Mouse (Mus musculus) C2C12 (cell line): ENCODE results near the gene Ralgds. TPM values are rescaled to one million over a fixed set of nuclear protein-coding genes. Genes with fewer than 3 reads are reported as not detected.

ENCODE experiments used
- H3K27me3 ChIP-seq: one replicate; pipeline ENCODE4 v1.6.1; 2011; ENCODE audit not compliant: control insufficient read depth, insufficient read depth, insufficient read length
- H3K36me3 ChIP-seq: one replicate; pipeline ENCODE4 v1.6.1; 2011; ENCODE audit not compliant: control insufficient read depth, insufficient read depth
- H3K4me3 ChIP-seq: one replicate; pipeline ENCODE4 v1.5.1; 2011; ENCODE audit warnings: mild to moderate bottlenecking, control low read depth; ENCODE audit not compliant: poor library complexity, insufficient read depth, severe bottlenecking
- H3K79me2 ChIP-seq: one replicate; pipeline ENCODE4 v1.6.1; 2011; ENCODE audit not compliant: control insufficient read depth, insufficient read depth
- H3K79me3 ChIP-seq: one replicate; pipeline ENCODE4 v1.6.1; 2011; ENCODE audit warnings: low read depth, control low read depth
- H3ac ChIP-seq: one replicate; pipeline ENCODE3; 2011; ENCODE audit warnings: low read depth; ENCODE audit not compliant: control insufficient read depth, insufficient read length
- CEBPB ChIP-seq: IDR thresholded peaks from one replicate; pipeline ENCODE4 v1.6.1; 2011; ENCODE audit warnings: low read depth, mild to moderate bottlenecking, control low read depth, moderate library complexity
- CTCF ChIP-seq: IDR thresholded peaks from one replicate; pipeline ENCODE4 v1.5.1; 2011; ENCODE audit not compliant: control insufficient read depth, insufficient read depth, insufficient read length
- FOSL1 ChIP-seq: IDR thresholded peaks from one replicate; pipeline ENCODE4 v1.8.0; 2011; ENCODE audit warnings: mild to moderate bottlenecking, low read length; ENCODE audit not compliant: poor library complexity, insufficient read depth, severe bottlenecking
- MAX ChIP-seq: IDR thresholded peaks from one replicate; pipeline ENCODE4 v1.6.1; 2011; ENCODE audit warnings: mild to moderate bottlenecking, control low read depth
- MYOD1 ChIP-seq: IDR thresholded peaks from one replicate; pipeline ENCODE4 v1.6.1; 2011; ENCODE audit warnings: low read depth; ENCODE audit not compliant: control insufficient read depth, insufficient read length
- MYOG ChIP-seq: IDR thresholded peaks from one replicate; pipeline ENCODE4 v1.6.1; 2011; ENCODE audit not compliant: control insufficient read depth, insufficient read length; ENCODE audit errors: extremely low read depth
- USF1 ChIP-seq: IDR thresholded peaks from one replicate; pipeline ENCODE4 v1.6.1; 2011; ENCODE audit warnings: low read depth, mild to moderate bottlenecking, control low read depth, moderate library complexity
- polyA plus RNA-seq: library from polyadenylated mRNA; unstranded; fragments of >200 nt; fragmentation: generic; extraction: Trizol; gene quantifications from one replicate; pipeline ENCODE4 v1.2.1, GENCODE M21; 2012; ENCODE audit warnings: missing spikeins

Gene Ralgds
- polyA plus RNA-seq, 1 experiment: 10.5 TPM

DNA sequence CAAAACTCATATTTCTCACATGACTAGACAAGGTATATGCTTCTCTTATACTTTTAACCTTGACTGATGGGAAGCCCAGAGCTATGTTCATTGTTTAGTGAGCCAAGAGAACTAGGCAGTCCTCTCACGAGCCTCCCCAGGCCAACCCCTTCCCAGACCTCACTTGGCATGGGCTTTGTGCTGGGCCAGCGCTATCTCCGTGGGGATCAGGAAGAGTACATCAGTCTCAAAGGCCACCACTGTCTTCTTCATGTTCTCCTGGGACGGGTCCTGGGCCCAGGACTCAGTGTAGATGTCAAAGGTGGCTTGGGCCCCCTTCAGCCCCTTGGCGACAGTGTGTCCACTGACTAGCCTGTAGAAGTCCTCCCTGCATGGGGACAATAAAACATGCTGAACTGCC is 44.5 kb downstream of the Ralgds start:
- Histone ChIP-seq H3K36me3 (no peaks in the 10 kb centered on the region), H3K79me2 (no peaks in the 10 kb centered on the region), H3ac (no peak overlapping the region), H3K4me3 (no peak overlapping the region), H3K79me3 (no peaks in the 10 kb centered on the region), H3K27me3 (peaks cover 19% of the 10 kb centered on the region)
- TF ChIP-seq CEBPB: no peak
- TF ChIP-seq FOSL1: no peak
- no peak for TF ChIP-seq MAX
- no peak for TF ChIP-seq MYOG
- TF ChIP-seq CTCF: no peak
- no peak for TF ChIP-seq USF1
- TF ChIP-seq MYOD1: no peak

DNA sequence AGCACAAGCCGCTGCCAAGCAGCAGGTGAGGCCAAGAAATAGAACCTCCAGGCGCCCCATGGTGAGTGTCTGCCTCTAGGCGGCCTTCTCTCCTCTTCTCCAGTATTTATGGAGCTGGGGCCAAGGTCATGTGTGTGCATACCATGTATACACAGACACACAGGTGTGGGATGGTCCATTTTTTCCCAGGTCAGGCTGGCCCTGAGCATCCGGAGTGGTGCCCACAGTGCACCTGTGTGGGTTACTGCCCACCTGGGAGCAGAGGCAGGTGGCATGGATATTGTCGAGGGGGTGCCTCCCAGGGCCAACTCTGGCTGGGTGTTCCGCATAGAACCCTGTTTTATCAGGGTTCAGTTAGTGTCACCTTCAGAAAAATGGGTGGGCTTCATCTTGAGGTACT is 50.4 kb downstream of the Ralgds start, which contains the start of gene Cel:
Gene Cel (minus strand): TSS at position 101 of the 400 bp plus-strand sequence.
- Histone ChIP-seq H3K79me3 (no peaks in the 10 kb centered on the region), H3K27me3 (peaks cover 14% of the 10 kb centered on the region), H3K4me3 (no peak within 1 kb of the TSS), H3K36me3 (peaks cover 25% of the 10 kb centered on the region), H3ac (no peak within 1 kb of the TSS), H3K79me2 (no peaks in the 10 kb centered on the region)
- TF ChIP-seq MAX (no peak), MYOG (no peak), FOSL1 (no peak), CEBPB (no peak), MYOD1 (no peak), CTCF (no peak), USF1 (no peak)

DNA sequence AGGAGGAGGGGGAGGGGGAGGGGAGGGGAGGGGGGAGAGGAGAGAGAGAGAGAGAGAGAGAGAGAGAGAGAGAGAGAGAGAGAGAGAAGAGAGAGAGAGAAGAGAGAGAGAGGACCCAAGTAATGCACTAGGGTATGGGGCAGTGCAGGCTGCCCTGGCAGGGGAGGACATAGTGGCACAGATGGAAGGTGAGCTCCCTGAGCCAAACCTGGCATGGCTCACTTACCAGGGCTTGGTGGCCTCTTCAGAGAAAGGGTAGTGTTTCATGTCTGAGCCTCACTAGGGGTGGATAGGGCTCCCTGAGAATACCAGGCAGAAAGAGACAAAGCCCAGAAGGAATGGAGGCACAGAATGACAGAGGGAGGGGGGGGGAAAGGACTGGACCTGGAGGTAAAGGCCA is 50.9 kb downstream of the Ralgds start:
- H3K79me3 ChIP-seq: no peaks in the 10 kb centered on the region

DNA sequence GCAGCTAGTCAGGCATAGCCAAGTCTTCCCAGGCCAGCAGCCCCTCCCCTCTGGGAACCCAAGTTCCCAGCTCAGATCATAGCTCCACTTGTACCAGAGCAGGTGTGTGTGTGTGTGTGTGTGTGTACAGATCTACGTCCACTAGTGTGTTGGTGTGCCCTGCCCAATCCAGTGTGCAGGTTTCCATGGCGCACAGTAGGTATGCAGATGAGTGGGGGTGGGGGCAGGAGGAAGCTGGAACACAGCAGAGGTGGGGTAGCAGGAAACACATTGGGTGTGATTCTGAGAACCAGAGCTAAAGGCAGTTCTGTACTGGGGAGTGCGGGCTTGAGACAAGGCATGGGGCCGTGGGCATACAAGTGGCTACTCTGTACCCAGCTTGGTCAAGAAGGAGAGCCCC is 51.5 kb downstream of the Ralgds start:
- Histone ChIP-seq H3K4me3 (no peak overlapping the region), H3K79me3 (no peaks in the 10 kb centered on the region), H3ac (no peak overlapping the region), H3K27me3 (peaks cover 11% of the 10 kb centered on the region), H3K36me3 (peaks cover 35% of the 10 kb centered on the region), H3K79me2 (no peaks in the 10 kb centered on the region)
- TF ChIP-seq MYOG (no peak), USF1 (no peak), MAX (no peak), FOSL1 (no peak), MYOD1 (no peak), CEBPB (no peak), CTCF (no peak)

More for the DNA sequence above, 50.9 kb downstream of the Ralgds start:
- peaks cover 14% of the 10 kb centered on the region for H3K27me3 ChIP-seq
- H3ac ChIP-seq: no peak overlapping the region
- H3K79me2 ChIP-seq: no peaks in the 10 kb centered on the region
- TF ChIP-seq CTCF: no peak
- no peak for TF ChIP-seq USF1
- no peak for TF ChIP-seq MYOG
- no peak for TF ChIP-seq CEBPB
- no peak for TF ChIP-seq FOSL1
- TF ChIP-seq MYOD1: no peak
- TF ChIP-seq MAX: no peak
- no peak overlapping the region for H3K4me3 ChIP-seq
- H3K36me3 ChIP-seq: peaks cover 31% of the 10 kb centered on the region

DNA sequence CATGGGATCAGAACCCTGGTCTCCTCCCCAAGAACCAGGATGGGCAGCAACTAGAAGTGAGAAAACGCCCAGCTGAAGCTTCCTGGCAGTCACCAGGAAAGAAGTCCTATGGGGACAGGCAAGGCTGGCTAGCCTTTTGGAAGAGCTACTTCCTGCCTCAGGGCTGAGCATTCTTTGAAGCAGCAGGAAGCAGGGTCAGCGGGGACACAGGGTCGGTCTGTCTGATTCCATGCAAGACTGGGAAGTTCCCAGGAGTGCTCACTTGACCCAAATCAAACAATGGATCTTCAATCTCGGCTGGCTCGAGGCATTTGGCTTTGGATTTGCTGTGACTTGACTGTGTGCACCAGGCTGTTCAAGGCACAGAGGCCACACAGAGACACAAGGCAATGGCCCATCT is 53.6 kb downstream of the Ralgds start:
- Histone ChIP-seq H3K27me3 (no peaks in the 10 kb centered on the region), H3K79me3 (no peaks in the 10 kb centered on the region), H3K4me3 (no peak overlapping the region), H3K79me2 (no peaks in the 10 kb centered on the region), H3ac (no peak overlapping the region), H3K36me3 (peaks cover 51% of the 10 kb centered on the region)
- TF ChIP-seq MYOD1 (no peak), MYOG (no peak), FOSL1 (no peak), MAX (no peak), USF1 (no peak), CTCF (no peak), CEBPB (no peak)

DNA sequence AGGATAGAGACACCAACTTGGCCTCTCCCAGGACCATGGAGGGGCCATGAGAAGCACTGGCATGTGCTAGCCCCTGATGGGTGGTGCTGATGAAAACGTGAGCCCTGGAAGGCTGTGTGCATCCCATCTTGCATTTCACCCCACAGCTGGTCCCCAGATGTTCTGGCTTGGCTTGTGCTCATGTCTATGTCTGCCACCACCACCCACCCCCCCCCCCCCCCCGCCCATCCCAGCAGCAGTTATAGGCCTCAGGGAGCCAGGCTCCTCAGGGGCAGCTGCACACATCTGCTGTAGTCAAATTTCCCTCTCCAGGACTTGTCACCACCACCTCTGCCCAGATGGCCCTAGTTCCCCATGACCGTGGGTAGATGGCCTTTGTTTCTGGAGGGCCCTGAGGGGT is 57.0 kb downstream of the Ralgds start:
- no peak for TF ChIP-seq MYOD1
- no peak for TF ChIP-seq MAX
- TF ChIP-seq FOSL1: no peak
- no peak for TF ChIP-seq USF1
- TF ChIP-seq CTCF: no peak
- no peak for TF ChIP-seq MYOG
- TF ChIP-seq CEBPB: no peak

More for the DNA sequence above, 57.0 kb downstream of the Ralgds start:
- Histone ChIP-seq H3K4me3 (no peak overlapping the region), H3K79me3 (no peaks in the 10 kb centered on the region), H3ac (no peak overlapping the region), H3K79me2 (no peaks in the 10 kb centered on the region), H3K27me3 (no peaks in the 10 kb centered on the region), H3K36me3 (peaks cover 83% of the 10 kb centered on the region)
